Mouse (Mus musculus) ovary, postnatal 10 days (tissue): Measurements from ENCODE around the gene Myrip.

Source experiments
- DNase-seq: peaks from one replicate; pipeline ENCODE4 v3.0.0; 2022; ENCODE audit warnings: low spot score

Myrip gene

DNA sequence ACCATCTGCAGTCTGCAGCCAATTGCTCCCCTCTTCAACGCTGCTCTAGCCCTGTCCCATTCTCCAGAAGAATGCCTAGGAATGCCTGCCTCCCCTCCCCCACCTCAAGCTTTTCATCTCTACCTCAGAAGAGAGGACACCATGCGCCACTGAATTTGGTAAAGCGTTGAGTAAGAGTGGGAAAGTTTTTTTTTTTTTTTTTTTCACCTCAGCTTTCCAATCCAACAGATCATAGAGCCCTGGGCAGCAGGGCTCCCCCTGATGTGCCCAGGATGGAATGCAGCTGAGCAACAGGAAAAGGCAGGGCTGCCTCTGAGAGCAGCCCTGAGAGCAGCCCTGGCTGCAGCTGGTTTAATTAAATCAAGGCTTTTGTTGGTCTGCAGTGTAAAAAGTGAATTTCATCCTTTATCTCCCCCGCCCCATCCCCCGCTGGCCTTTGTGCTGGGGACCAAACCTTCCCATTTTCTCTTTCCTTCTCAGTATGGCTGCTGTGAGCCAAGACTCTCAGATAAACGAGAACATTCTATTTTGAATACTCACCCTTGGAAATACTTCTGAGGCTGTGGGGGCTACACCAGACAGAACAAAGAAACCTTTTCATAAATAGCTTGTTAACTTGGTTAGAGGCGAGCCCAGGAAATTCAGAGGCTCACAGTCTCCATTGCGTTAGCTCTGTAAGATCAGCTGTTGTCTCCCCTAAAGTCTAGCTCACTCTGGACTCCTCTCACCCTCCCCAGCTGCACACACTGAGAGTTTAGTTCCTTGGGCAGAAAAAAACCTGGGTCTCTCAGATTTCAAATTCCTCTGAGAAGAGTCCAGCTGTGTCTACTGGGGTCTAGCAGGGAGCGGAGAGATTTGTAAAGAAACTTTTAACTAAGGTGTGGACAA lies 154.7 kb downstream of the Myrip start:
- DNase-seq, result no peak

DNA sequence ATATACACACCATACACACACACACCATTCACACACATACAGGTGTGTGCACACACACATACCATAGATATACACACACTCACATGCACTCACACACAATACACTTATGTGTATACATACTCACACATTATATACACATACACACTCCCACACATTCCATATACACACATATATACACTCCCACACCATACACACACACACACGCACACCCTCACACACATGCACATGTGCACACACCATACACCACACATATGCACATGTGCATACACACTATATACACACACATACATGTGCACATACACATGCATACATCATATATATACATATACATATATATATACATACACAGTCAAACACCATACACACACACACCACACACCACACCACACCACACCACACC lies 169.1 kb downstream of the Myrip start:
- no peak for DNase-seq

DNA sequence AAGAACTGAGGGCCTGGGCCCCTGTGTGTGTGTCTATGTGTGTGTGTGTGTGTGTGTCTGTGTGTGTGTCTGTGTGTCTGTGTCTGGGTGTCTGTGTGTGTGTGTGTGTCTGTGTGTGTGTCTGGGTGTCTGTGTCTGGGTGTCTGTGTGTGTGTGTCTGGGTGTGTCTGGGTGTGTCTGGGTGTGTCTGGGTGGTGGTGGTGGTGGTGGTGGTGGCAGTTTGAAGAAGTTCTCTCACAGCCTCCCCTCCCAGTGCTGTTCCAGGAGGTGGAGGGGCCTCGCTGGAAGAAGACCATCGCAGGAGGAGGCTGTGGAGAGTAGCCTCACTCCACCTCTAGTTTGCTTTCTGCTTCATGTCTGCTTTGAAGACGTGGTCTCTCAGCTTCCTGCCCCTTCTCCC lies 180.3 kb downstream of the Myrip start:
- DNase-seq, result no peak

DNA sequence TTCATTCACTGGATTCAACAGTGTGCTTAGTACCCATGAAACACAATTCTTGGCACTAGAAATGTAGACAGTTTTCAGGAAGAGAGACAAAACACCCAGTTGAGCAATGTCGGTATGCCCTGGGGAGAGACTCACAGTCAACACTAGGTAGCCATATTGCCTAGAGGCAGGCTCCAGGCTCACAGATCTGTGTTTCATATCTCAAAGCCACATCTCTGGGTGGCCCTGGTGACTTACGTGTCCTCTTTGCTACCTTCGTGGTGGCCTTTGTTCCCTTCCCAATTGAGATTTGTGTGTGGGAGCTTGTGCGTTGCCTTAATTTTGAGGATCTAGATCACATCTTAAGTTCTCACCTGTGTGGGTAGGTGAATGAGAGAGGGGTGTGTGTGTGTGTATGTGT lies 181.1 kb downstream of the Myrip start:
- DNase-seq, result no peak

DNA sequence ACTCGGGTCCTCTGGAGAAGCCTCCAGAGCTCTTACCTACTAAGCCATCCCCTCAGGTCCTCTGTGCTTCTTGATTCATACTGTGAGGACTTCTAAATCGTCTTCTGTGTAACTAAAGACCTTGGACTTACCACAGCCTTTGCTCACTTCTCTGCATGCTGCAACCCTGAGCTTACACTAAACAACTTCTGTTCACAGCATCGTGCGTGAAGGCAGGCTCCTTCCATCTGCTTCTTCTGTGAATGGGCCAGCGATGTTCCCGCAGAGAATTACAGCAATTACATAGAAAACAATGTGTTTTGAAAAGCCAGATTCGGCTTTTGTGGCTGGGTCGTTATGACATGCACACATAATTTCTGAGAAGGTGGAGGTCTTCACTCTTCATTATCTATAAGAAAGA lies 181.8 kb downstream of the Myrip start:
- no peak for DNase-seq

DNA sequence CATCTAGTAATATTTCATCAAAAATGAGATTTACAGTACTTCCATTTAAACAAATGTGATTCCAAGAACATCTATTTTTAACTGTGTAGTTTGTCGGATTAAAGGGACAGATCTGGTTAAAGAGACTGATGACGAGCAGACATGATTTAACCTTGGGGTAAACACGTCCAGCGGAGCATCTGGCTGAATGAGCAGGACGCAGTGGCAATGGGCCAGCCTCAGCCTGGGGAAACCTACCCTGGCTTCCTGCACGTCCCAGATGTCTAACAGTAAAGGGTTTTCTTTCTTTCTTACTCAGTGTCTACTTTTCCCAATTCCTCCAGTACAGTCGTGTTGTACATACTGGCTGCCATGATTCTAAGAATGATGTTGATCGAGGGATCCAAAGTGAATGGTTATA lies 185.8 kb downstream of the Myrip start:
- DNase-seq, result no peak

DNA sequence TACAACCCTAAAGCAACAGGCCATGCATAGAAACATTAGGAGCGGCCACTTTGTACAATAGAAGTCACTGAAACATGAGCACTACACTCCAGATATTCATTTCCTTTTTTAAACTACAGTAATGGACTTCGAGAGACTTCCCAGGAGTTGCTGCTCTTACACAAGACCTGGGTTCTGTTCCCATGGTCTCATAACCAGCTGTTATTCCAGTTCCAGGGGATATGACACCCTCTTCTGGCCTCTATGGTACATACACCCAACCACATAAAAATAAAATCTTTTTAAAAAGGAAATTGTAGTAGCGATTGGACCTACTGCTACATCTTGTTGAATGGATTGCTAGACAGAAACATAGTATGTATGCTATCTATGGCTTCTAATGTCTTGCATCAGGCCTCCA lies 190.2 kb downstream of the Myrip start:
- no peak for DNase-seq

DNA sequence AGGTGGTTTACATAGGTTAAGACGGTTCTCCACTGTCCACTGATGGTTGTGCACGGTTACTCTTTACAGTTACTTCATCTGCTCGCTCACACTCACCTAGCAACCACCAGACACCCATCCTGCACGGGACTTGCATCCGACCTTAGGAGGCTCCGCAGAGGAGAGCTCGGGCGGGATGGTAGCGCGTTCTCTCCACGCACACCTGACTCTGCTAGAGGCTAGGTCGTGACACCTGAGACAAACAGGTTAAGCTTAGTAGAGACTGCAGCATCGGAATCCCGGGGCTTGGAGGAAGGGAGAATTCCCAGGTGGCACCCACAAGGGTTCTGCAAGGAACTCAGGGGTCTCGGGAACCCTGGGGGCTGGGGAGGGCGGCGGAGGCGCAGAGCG lies 190.7 kb downstream of the Myrip start, which contains the start of gene Eif1b:
Eif1b (plus strand) TSS at position 223 of the 390 bp plus-strand sequence.
- no peak for DNase-seq

DNA sequence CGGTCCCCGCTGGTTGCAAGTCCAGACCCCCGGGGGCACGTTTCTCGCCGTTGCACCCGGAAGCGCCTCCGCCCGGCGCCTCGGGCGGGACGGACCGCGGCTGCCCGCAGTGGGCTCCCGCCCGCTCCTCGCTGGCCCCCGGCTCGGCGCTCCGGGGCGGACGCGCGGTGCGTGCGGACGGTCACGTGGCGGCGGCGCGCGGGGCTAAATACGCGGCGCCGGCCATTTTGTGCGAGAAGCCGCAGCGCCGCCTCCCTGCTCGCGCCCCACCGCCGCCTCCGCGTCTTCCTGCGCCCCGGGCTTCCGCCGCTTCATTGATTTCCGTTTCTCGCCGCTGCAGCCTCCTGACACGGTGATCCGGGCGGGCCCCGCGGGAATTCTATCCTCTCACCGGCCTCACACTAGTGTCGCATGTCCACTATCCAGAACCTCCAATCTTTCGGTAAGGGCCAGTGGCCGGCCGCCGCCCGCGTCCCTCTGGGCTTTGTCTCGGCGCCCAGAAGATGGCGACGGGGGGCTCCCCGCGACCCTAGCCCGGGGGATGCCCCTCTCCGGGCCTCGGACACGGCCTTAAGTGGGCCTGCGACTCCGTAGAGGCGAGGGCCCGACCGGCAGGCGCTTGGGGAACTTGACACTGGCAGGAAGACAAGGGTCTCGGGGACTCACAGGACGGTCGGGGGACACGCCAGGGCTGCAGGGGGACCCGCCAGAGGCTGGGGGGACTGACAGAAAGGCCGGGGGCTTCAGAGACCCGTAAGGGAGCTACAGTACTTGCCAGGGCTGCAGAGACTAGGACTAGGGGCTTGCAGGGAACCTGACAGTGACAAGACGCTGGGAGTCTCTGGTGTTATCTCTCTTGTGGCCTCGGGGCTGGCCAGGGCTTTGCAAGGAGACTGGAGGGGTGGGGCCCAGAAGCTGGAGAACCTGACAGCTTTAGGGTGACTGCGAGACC lies 191.4 kb downstream of the Myrip start:
- peak; percentile 52 for DNase-seq

DNA sequence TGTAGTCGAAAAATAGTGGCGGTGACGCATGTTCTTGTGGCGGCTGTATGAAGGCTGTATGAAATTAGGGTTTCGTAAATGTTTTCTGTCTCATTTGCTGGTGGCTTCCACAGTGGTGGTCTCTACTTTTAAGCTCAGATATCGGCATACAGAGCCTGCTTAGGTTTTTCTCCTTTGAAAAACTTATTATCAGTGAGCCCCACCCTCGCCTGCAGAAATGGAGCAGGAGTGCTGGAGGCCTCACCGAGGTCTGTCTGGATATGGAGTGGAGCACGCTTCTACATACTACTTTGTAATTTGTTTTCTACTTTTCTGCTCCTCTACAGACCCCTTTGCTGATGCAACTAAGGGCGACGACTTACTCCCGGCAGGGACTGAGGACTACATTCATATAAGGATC lies 192.5 kb downstream of the Myrip start:
- DNase-seq, result no peak

DNA sequence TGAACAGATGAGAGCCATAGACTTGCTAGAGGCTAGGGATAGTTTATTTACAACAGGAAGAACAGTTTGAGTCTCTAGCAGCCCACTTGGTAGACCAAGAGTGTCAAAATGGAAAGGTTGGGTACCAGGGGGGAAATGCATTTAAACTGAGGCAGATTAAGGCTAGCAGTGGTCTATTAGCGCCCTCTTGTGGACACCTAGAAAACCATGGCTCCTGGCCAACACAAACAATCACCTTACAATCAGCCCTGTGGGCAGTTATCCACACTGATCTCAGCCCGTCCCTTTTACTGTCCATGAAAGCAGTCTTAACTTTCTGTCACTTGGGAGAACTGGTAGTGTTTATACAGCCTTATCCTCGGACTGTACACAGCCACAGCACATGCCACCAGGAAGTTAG lies 195.4 kb downstream of the Myrip start:
- DNase-seq, result peak; percentile 33

DNA sequence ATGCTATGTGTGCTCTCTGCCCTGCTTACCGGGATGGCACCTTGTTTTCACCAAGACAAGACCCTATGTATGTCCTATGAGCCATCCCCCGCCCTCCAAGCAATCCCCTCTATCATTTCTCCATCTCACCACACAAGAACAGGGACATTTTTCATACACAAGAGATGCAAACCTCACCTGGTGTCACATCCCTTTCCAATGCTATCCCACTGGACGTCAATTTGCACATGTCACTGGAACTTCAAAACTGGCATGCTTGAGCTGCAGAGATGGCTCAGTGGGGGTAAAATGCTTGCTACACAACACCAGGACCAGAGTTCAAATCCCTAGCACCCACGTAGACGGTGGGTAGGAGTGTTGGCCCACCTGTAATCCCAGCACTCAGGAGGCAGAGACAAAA lies 196.7 kb downstream of the Myrip start:
- no peak for DNase-seq

DNA sequence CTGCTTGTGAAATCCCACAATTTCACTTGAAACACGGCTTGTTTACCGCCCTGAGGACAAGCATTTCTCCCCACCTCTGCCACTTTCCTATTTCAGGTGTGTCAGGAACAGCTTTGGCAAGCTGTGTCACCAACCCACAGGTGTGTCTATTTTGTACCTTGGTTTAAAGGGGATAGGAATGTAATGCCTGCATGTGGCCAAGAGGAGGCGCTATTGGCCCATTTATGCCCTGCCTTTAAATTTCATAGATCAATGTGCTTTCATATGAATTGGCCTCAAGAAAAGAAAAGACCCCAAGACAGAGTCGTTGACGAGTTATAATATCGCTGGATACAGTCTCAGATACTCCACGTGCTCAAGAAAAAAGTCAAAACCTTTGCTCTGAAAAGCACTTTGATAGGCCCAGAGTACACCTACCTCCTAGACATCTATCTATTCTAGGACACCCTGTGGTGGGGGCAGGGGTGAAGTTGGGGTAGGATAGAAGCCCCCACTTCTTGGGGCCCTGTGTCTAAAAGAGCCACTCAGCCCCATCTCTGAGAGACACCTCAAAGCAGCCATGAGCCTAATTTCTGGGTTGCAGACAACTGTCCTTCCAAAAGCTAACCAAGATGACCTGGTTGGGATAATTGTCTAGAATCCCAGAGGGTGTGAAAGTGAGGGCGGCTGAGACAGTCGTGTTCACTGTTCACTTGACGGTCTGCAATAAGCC lies 200.0 kb downstream of the Myrip start:
- DNase-seq, result no peak

DNA sequence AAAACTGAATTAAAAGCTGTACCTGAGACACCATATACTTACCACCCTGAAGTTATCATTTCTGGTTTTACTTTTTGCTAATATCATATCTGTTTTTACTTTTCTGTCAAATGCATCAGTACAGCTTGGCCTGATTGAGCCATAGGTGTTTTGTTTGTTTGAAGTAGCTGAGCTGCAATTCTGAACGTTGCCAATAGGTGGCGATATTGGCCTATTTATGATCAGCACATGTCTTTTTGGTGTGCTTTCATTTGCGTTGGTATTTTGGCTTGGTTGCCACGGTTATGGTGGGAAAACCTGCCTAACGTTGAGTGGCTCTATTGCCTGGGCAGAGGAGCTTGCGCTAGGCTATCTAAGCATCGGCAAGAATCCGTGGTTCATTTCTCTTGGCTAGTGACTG lies 200.7 kb downstream of the Myrip start:
- peak; percentile 22 for DNase-seq

DNA sequence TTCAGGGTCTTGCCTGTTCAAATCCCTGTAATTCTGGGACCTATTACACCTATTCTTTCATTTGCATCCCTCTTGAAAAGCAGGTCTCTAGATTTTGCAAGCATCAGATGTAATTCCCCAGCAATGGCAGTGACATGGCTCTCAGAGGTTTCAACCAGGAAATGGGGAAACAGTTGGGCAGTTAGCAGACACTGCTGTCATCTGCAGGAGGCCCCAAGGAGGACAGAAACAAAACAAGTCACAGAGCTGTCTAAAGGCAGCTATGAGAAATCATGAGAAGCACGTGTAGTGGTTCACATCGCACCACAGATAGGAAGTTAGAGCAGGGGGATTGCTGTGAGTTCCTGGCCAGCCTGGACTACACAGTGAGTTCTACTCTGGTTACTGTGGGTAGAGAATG lies 203.1 kb downstream of the Myrip start:
- no peak for DNase-seq

DNA sequence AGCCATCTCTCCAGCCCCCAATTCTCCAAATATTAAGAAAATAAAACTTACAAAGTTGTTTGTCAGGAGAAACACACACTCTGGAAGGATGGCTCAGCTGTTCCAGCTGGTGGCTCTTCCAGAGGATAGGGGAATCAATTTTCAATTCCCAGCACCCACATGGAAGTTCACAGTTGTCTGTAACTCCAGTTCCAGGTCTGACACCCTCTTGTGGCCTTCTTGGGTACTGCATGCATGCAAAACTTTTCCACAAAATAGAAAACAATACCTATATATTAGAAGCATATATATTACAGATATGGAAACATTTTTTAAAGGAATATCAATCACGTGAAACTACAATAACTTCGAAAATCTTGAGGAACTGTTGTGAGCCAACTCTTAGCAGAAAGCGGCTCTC lies 210.5 kb downstream of the Myrip start:
- no peak for DNase-seq

DNA sequence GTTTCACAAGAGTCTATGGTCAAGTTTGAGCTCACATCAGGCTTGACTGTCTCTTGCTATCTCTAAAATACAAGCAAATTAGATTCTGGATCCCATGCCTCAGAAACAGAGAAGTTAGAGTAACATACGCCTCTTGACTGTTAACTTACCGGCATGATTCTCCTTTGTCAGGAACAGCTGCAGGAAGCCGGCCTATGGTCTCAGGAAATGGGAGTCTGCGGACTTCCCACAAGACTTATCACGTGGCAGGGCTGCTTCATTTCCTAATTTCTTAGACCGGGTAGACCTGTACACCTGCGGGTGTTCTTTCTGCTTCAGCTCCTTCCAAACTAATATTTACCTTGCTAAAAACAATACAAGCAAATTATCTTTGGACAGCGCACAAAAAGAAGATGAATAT lies 215.4 kb downstream of the Myrip start:
- no peak for DNase-seq

DNA sequence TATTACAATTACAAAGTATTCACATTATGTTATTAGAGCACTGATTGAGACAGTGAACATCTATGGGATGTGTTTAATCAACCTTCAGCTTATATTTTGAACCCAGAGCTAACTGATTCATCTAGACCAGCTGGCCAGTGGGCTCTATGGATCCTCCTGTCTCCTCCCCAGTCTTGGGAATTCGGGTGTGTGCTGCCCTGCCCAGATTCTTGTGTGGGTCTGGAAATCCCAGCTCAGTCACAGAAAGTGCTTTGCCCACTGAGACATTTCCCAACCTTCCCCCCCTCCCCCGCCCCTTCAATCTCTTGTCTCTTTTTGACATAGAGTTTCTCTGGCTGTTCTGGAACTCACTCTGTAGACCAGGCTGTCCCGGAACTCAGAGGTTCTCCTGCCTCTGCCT lies 217.6 kb downstream of the Myrip start:
- DNase-seq, result no peak

DNA sequence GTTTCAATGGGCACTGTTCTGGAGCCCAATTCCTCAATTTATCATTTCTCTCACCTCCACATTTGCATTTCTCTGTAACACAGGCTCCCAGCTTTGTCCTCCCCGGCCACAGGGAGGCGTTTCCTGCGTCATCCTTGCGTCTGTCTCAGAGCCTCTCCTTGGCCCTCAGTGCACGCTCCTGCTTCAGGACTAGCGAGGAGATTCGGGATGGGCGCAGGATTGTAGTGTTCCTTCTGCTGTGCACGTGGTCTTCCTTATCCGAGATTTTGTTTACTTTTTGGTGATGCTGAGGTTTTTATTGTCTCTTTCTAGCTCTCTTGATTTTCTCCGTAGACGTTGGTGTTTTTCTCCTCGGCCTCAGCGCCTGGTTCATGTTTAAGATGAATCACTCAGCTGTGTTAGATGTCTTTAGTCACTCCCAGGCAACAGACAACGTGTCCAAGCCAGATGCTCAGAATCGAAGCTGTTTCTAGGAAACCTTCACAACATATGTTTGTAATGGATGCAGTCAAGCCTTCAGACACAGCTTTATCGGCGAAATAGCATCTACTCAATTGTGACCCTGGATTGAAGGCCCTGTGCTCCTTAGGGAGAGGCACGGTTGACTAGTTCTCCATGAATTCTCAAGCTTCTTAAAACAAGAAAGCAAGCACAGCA lies 218.3 kb downstream of the Myrip start:
- no peak for DNase-seq

DNA sequence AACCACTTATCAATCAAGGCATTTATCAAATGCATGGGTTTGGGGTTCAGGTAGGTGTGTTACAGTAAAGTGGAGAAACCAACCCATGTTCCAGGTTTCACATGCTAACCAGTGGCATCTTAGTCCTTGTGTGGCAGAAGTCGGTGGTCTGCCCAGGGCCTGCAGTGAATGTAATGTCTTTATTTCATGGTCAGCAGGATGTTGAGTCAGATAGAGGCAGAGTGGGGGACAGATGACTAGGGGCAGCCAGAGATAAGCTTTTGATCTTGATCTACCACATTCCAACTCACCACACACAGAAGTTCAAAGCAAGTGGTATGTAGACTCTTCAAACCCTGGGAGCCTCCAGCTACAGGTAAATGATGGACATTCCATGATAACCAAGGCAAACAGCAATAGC lies 219.8 kb downstream of the Myrip start:
- no peak for DNase-seq
